ENCODE assay signal across 33 mouse cellular contexts in the genomic region with DNA sequence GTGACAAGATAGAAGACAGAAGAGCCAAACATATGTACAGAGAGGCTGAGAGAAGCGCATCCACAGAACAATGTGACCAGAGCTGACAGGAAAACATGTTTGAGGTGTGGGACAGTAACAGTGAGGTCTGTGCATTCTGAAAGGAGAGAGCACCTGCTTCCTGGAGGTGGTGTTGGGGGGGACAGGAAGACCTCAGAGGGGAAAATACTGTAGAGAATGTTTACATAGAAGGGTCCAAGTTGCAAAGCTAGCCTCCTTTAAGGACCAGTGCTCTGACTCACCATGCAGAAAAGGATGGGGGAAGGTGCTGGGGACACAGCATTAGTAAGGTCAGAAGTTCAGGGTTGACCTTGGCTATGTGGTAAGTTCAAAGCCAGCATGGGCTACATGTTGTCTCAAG. TPM values are rescaled to one million over a fixed set of nuclear protein-coding genes. Genes with fewer than 3 reads are reported as not detected.
"Had no signal": no experiment of that assay in that cellular context is flagged by ENCODE, and none has a peak within 500 bp of the region (broad histone marks: within the 10 kb centered on the region; RNA-seq: fewer than 3 reads in every experiment).

No protein-coding gene starts in this region.

- H3K27ac ChIP-seq: heart, embryonic 13.5 days; heart, embryonic 15.5 days; hindbrain, embryonic 10.5 days; hindbrain, embryonic 12.5 days; hindbrain, embryonic 13.5 days; hindbrain, embryonic 14.5 days; hindbrain, embryonic 15.5 days; hindbrain, postnatal 0 days; intestine, embryonic 15.5 days; kidney, embryonic 15.5 days; kidney, postnatal 0 days; layer of hippocampus, adult 2 months; left cerebral cortex, adult 2 months had no signal

- H3K36me3 ChIP-seq: heart, embryonic 13.5 days; heart, embryonic 15.5 days; hindbrain, embryonic 10.5 days; hindbrain, embryonic 12.5 days; hindbrain, embryonic 13.5 days; hindbrain, embryonic 15.5 days; intestine, embryonic 15.5 days; kidney, embryonic 15.5 days had no signal

- H3K9ac ChIP-seq: heart, embryonic 13.5 days; heart, embryonic 15.5 days; hindbrain, embryonic 12.5 days; hindbrain, embryonic 13.5 days; hindbrain, embryonic 14.5 days; hindbrain, embryonic 15.5 days; intestine, embryonic 15.5 days; kidney, embryonic 15.5 days had no signal

- H3K9me3 ChIP-seq: heart, embryonic 13.5 days; heart, embryonic 15.5 days; hindbrain, embryonic 10.5 days; hindbrain, embryonic 12.5 days; hindbrain, embryonic 13.5 days; hindbrain, embryonic 15.5 days; intestine, embryonic 15.5 days; kidney, embryonic 15.5 days had no signal

- ATAC-seq: hindbrain, embryonic 16.5 days; hindbrain, postnatal 0 days; inflammation-experienced regulatory T-cells, adult 6 months; intestine, embryonic 15.5 days; intestine, embryonic 16.5 days had no signal

- DNase-seq: heart, postnatal 10 days; heart, postnatal 14 days; heart, postnatal 36 days; heart, postnatal 4 days; kidney, adult 11 months; kidney, adult 18-20 months; kidney, adult 2 months; kidney, adult 8-10 months; kidney, adult 9 months; kidney, postnatal 10 days; kidney, postnatal 14 days; kidney, postnatal 25 days; kidney, postnatal 36 days; kidney, postnatal 4 days; layer of hippocampus, adult 9-11 months; layer of hippocampus, postnatal 36 days had no signal

- H3K4me1 ChIP-seq: heart, embryonic 13.5 days; heart, embryonic 15.5 days; hindbrain, embryonic 12.5 days; hindbrain, embryonic 13.5 days; hindbrain, embryonic 15.5 days; intestine, embryonic 15.5 days; kidney, embryonic 15.5 days had no signal

- H3K27me3 ChIP-seq: heart, embryonic 13.5 days; heart, embryonic 15.5 days; hindbrain, embryonic 12.5 days; hindbrain, embryonic 13.5 days; hindbrain, embryonic 15.5 days; intestine, embryonic 15.5 days; kidney, embryonic 15.5 days had no signal

- H3K4me2 ChIP-seq: heart, embryonic 11.5 days; heart, embryonic 13.5 days; heart, embryonic 15.5 days; hindbrain, embryonic 12.5 days; hindbrain, embryonic 13.5 days; hindbrain, embryonic 14.5 days; hindbrain, embryonic 15.5 days; intestine, embryonic 15.5 days; kidney, embryonic 15.5 days had no signal

- H3K4me3 ChIP-seq: heart, embryonic 13.5 days; heart, embryonic 15.5 days; hindbrain, embryonic 10.5 days; hindbrain, embryonic 12.5 days; hindbrain, embryonic 13.5 days; hindbrain, embryonic 15.5 days; intestine, embryonic 15.5 days; kidney, embryonic 15.5 days; layer of hippocampus, adult 2 months; left cerebral cortex, adult 2 months had no signal

RNA-seq across cellular contexts. Expression of a gene that starts 9.1 kb away (rescaled TPM):
- polyA plus RNA-seq: inflammation-experienced regulatory T-cells, adult 6 months had no signal
